Mouse (Mus musculus): Measurements from ENCODE around the gene Dzip1l. TPM values are rescaled to one million over a fixed set of nuclear protein-coding genes. Genes with fewer than 3 reads are reported as not detected.
"Not testable (repeated sequence)": the region's sequence is repeated elsewhere in the genome, so short reads cannot be mapped to it uniquely, and the experiment has no call there.

Dzip1l gene
- 1 to 10 TPM; 3.0 to 4.3 TPM for total RNA-seq (2021)
- long read RNA-seq, experiment 1, partial matches to known transcripts = 1 of 2 reads
- long read RNA-seq, experiment 1, other reads (novel, unspliced or antisense) = 1 of 2 reads
- long read RNA-seq, experiment 2, full-length matches to known transcripts = 1 of 8 reads
- long read RNA-seq, experiment 2, partial matches to known transcripts = 4 of 8 reads
- long read RNA-seq, experiment 2, other reads (novel, unspliced or antisense) = 3 of 8 reads

- peak; percentile 47 to 52 for DNase-seq (ENCODE audit: low spot score in 2 of 2)
Observed at GRCm38 (mm10) chr9:99629281-99630011, at the start of gene Dzip1l. Gene Dzip1l (plus strand): TSS chr9:99629496.

GRCm38 (mm10) chr9:99580655-99581054 is 48.6 kb upstream of the Dzip1l start:
- DNase-seq (ENCODE audit: low spot score in 2 of 2) = peak in 1 of 2 experiments; percentile 19

GRCm38 (mm10) chr9:99587505-99588202 is 41.6 kb upstream of the Dzip1l start:
- peak; percentile 58 to 65 for DNase-seq (ENCODE audit: low spot score in 2 of 2)

- DNase-seq (ENCODE audit: low spot score in 2 of 2) = no peak
Observed at GRCm38 (mm10) chr9:99591144-99591543, 38.2 kb upstream of the Dzip1l start.

GRCm38 (mm10) chr9:99599127-99599526 is 30.2 kb upstream of the Dzip1l start:
- not testable (repeated sequence) for DNase-seq (ENCODE audit: low spot score in 2 of 2)

- DNase-seq (ENCODE audit: low spot score in 2 of 2) = no peak
Observed at GRCm38 (mm10) chr9:99603566-99603965, 25.7 kb upstream of the Dzip1l start.

GRCm38 (mm10) chr9:99612202-99612601 is 17.1 kb upstream of the Dzip1l start, which contains the start of gene A4gnt:
Gene A4gnt (plus strand): TSS chr9:99612502.
- no peak for DNase-seq (ENCODE audit: low spot score in 2 of 2)

GRCm38 (mm10) chr9:99619688-99620087 is 9.6 kb upstream of the Dzip1l start:
- no peak for DNase-seq (ENCODE audit: low spot score in 2 of 2)

- no peak for DNase-seq (ENCODE audit: low spot score in 2 of 2)
Observed at GRCm38 (mm10) chr9:99620196-99620595, 9.1 kb upstream of the Dzip1l start.

- DNase-seq (ENCODE audit: low spot score in 2 of 2) = no peak
Observed at GRCm38 (mm10) chr9:99622034-99622433, 7.3 kb upstream of the Dzip1l start.

- no peak for DNase-seq (ENCODE audit: low spot score in 2 of 2)
Observed at GRCm38 (mm10) chr9:99622966-99623365, 6.3 kb upstream of the Dzip1l start.

GRCm38 (mm10) chr9:99624117-99624516 is 5.2 kb upstream of the Dzip1l start:
- DNase-seq (ENCODE audit: low spot score in 2 of 2) = peak in 1 of 2 experiments; percentile 24

- DNase-seq (ENCODE audit: low spot score in 2 of 2) = no peak
Observed at GRCm38 (mm10) chr9:99628581-99628980, 715 bp upstream of the Dzip1l start.

- no peak for DNase-seq (ENCODE audit: low spot score in 2 of 2)
Observed at GRCm38 (mm10) chr9:99630071-99630470, 775 bp downstream of the Dzip1l start.

- DNase-seq (ENCODE audit: low spot score in 2 of 2) = no peak
Observed at GRCm38 (mm10) chr9:99630528-99631125, 1.3 kb downstream of the Dzip1l start.

GRCm38 (mm10) chr9:99631781-99632180 is 2.5 kb downstream of the Dzip1l start:
- DNase-seq (ENCODE audit: low spot score in 2 of 2) = no peak

GRCm38 (mm10) chr9:99632264-99632663 is 3.0 kb downstream of the Dzip1l start:
- no peak for DNase-seq (ENCODE audit: low spot score in 2 of 2)

GRCm38 (mm10) chr9:99636776-99637175 is 7.5 kb downstream of the Dzip1l start:
- no peak for DNase-seq (ENCODE audit: low spot score in 2 of 2)

GRCm38 (mm10) chr9:99637227-99637626 is 7.9 kb downstream of the Dzip1l start:
- DNase-seq (ENCODE audit: low spot score in 2 of 2) = no peak

- no peak for DNase-seq (ENCODE audit: low spot score in 2 of 2)
Observed at GRCm38 (mm10) chr9:99637736-99638135, 8.4 kb downstream of the Dzip1l start.

- DNase-seq (ENCODE audit: low spot score in 2 of 2) = no peak
Observed at GRCm38 (mm10) chr9:99639957-99640356, 10.7 kb downstream of the Dzip1l start.

All from adrenal gland, adult 18-20 months (tissue).